In genomic region chr7:100839632-100840402, GRCm38 (mm10) we compare ENCODE assay signal across 11 mouse cellular contexts. TPM values are rescaled to one million over a fixed set of nuclear protein-coding genes. Genes with fewer than 3 reads are reported as not detected.
DNase-seq lines count a peak whose midpoint lies in the region; ATAC-seq and TF ChIP-seq lines count a peak whose summit lies in the region.
"Had no signal": no experiment of that assay in that cellular context is flagged by ENCODE, and none has a peak within 500 bp of the region (broad histone marks: within the 10 kb centered on the region; RNA-seq: fewer than 3 reads in every experiment).

No protein-coding gene starts in this region.

- no peak overlapping the region for H3K4me2 ChIP-seq in liver, embryonic 16.5 days (ENCODE audit: low read depth, low read length)

- no peak for TF ChIP-seq CTCF in layer of hippocampus, adult 2 months (conservative IDR thresholded peaks at IDR 0.05)

- 59% methylated on average over 6 of the region's 6 CpGs for WGBS in liver, embryonic 16.5 days (ENCODE audit: insufficient replicate concordance)

- H3K9me3 ChIP-seq in liver, embryonic 16.5 days (replicated peaks; ENCODE audit: control insufficient read depth, low read length) = no peaks in the 10 kb centered on the region

- H3K4me3 ChIP-seq in layer of hippocampus, adult 2 months = no peak overlapping the region
- H3K4me3 ChIP-seq in brown adipose tissue, adult 24 weeks (ENCODE audit: insufficient read depth, low read depth, low read length) = no peak overlapping the region
- H3K4me3 ChIP-seq in liver, embryonic 16.5 days (ENCODE audit: low read depth, low read length) = no peak overlapping the region

- H3K27ac ChIP-seq in layer of hippocampus, adult 2 months = peak overlapping the region; percentile 43; the same call in 1 of the 2 replicates
- 0 out of 2 replicates have a peak overlapping the region, but pooled peaks have one; percentile 54 for H3K27ac ChIP-seq in brown adipose tissue, adult 24 weeks (replicated peaks; ENCODE audit: low read depth, low read length)
- H3K27ac ChIP-seq in liver, embryonic 16.5 days (ENCODE audit: low read length) = peak overlapping the region; percentile 5
- H3K27ac ChIP-seq: hindbrain, postnatal 0 days had no signal

- H3K27me3 ChIP-seq in liver, embryonic 16.5 days (ENCODE audit: control insufficient read depth, insufficient read depth, low read depth, low read length) = no peaks in the 10 kb centered on the region

- no peak overlapping the region for H3K9ac ChIP-seq in liver, embryonic 16.5 days (ENCODE audit: low read depth, low read length)

- ATAC-seq in liver, embryonic 16.5 days (ENCODE audit: low read depth) = no peak
- ATAC-seq: hindbrain, postnatal 0 days had no signal

- H3K36me3 ChIP-seq in liver, embryonic 16.5 days (ENCODE audit: control insufficient read depth, insufficient read depth) = peaks cover 7% of the 10 kb centered on the region; the same call in 1 of the 2 replicates

- peak; percentile 31 for DNase-seq in adrenal gland, adult 2 months
- DNase-seq in adrenal gland, postnatal 25 days = no peak
- DNase-seq in layer of hippocampus, adult 2 months (ENCODE audit: low spot score in 2 of 2) = no peak
- no peak for DNase-seq in layer of hippocampus, adult 9-11 months
- no peak for DNase-seq in natural killer cell, adult 2 months (ENCODE audit: low spot score in 2 of 2)
- no peak for DNase-seq in ovary, postnatal 36 days (ENCODE audit: low spot score)
- DNase-seq: B cell, adult 2 months; kidney, postnatal 4 days had no signal

- H3K4me1 ChIP-seq in brown adipose tissue, adult 24 weeks (ENCODE audit: control insufficient read depth, insufficient read depth, insufficient read length, low read length) = peaks cover 12% of the 10 kb centered on the region
- peaks cover 65% of the 10 kb centered on the region for H3K4me1 ChIP-seq in liver, embryonic 16.5 days (ENCODE audit: control insufficient read depth, low read depth, low read length)

RNA-seq across cellular contexts. Expression of gene Relt, which starts 23.4 kb away (rescaled TPM):
- total RNA-seq in adrenal gland, adult 2 months (2021) = 1 to 10 TPM; 1.3 to 2.5 TPM
- polyA plus RNA-seq in adrenal gland, adult 2 months (2012; rRNA removed) = 4.5 and 4.6 TPM in 2 replicates
- total RNA-seq in adrenal gland, postnatal 25 days (2021) = 1.0 and 1.3 TPM in 2 replicates
- 10 to 100 TPM; 11.2 to 13.2 TPM for total RNA-seq in layer of hippocampus, adult 2 months (2021)
- 0.36 and 0.54 TPM in 2 replicates for polyA plus RNA-seq in brown adipose tissue, adult 24 weeks (2012; ENCODE audit: insufficient read depth, insufficient read length, missing spikeins)
- polyA plus RNA-seq in liver, embryonic 16.5 days (2015; fragmentation: Nextera tagmentation; extraction: Ambion mirVana) = 15.8 and 16.3 TPM in 2 replicates
